Mouse (Mus musculus) cerebellum, adult 2 months (tissue): ENCODE measurements around the gene Mmgt2. TPM values are rescaled to one million over a fixed set of nuclear protein-coding genes. Genes with fewer than 3 reads are reported as not detected.

Experiments
- DNase-seq, 2 experiments: peaks; one replicate each; pipeline ENCODE4 v3.0.0; 2021
- H3K27ac ChIP-seq: fragments of 200-500 bp; 2 replicates; pipeline ENCODE4 v1.5.1; 2012; ENCODE audit warnings: low read length, control low read depth, inconsistent platforms; ENCODE audit not compliant: insufficient read depth
- H3K27me3 ChIP-seq: fragments of 200-500 bp; 2 replicates; pipeline ENCODE4 v1.6.1; 2012; ENCODE audit warnings: inconsistent platforms, mild to moderate bottlenecking, low read length, moderate library complexity; ENCODE audit not compliant: control insufficient read depth, insufficient read depth
- H3K4me1 ChIP-seq: fragments of 200-500 bp; 2 replicates; pipeline ENCODE4 v1.6.1; 2011; ENCODE audit warnings: low read length; ENCODE audit not compliant: control insufficient read depth, insufficient read depth
- H3K4me3 ChIP-seq: fragments of 200-500 bp; replicated peaks from 2 replicates; pipeline ENCODE3; 2011; ENCODE audit warnings: mild to moderate bottlenecking, low read depth, low read length, control low read depth; ENCODE audit not compliant: insufficient read depth
- CTCF ChIP-seq: fragments of 200-500 bp; IDR thresholded peaks from 2 replicates; pipeline ENCODE4 v1.5.1; 2011; ENCODE audit warnings: low read depth, mild to moderate bottlenecking, control low read depth, low read length, moderate library complexity, borderline replicate concordance; ENCODE audit not compliant: insufficient read depth
- POLR2A ChIP-seq: fragments of 200-500 bp; IDR thresholded peaks from 2 replicates; pipeline ENCODE4 v1.6.1; 2011; ENCODE audit warnings: low read length, control low read depth, borderline replicate concordance; ENCODE audit not compliant: insufficient read depth
- WGBS: fragments of 180-500 bp; shearing (Covaris S2); methylation state at CpG from one replicate; pipeline ENCODE4 v1.1.7; 2018; 5-methylcytosine and 5-hydroxymethylcytosine counted together
- polyA plus RNA-seq: library from polyadenylated mRNA; depleted of rRNA; stranded (reverse); fragments of >200 nt; gene quantifications from 2 replicates; pipeline ENCODE4 v1.2.3, GENCODE M21; 2012

Mmgt2 gene
- polyA plus RNA-seq, 1 experiment, result 28.0 TPM

DNA sequence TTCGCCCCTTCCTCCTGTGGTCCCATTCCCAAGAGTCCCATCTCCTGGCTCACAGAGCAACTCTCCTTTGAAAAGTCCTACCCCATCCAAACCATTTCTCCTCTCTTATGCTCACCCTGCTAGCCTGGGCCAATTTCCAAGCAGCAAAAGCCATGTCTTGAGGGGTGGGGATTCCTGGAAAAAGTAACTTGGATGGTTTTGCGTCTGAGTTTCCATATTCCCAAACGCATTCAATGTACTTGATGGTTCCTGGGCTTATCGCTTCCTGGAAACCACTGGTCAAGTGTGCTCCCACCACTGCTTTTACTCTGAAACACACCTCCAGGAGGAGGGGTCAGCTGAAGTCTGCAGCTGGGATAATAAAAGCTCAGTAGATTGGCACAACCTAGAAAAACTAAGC, 10.1 kb upstream of the Mmgt2 start:
- no peak for DNase-seq
- no peak for TF ChIP-seq CTCF
- TF ChIP-seq POLR2A, result no peak
- H3K4me3 ChIP-seq, result no peak overlapping the region
- no peaks in the 10 kb centered on the region for H3K27me3 ChIP-seq
- no peak overlapping the region for H3K27ac ChIP-seq
- WGBS, result 92% methylated on average over 4 of the region's 4 CpGs
- peaks cover 5% of the 10 kb centered on the region for H3K4me1 ChIP-seq

DNA sequence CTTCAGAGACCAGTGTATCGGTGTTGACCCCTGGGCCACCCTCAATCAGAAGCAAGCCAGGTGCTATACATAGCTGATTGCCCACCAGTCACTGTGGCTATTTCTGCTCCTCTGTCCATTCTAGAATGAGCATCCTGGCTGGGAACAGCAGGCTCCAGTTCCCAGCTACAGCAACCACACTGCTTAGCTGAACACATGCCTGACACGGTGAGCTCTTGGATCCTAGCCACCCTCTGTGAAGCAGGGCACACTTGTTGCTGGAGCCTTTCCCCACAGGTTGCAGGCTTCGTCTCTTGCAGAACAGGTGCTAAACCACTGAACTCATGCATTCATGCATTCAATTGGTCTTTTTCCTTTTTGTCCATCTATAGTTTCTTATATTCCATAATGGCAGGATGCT, 8.1 kb upstream of the Mmgt2 start:
- H3K4me1 ChIP-seq, result peaks cover 9% of the 10 kb centered on the region

DNA sequence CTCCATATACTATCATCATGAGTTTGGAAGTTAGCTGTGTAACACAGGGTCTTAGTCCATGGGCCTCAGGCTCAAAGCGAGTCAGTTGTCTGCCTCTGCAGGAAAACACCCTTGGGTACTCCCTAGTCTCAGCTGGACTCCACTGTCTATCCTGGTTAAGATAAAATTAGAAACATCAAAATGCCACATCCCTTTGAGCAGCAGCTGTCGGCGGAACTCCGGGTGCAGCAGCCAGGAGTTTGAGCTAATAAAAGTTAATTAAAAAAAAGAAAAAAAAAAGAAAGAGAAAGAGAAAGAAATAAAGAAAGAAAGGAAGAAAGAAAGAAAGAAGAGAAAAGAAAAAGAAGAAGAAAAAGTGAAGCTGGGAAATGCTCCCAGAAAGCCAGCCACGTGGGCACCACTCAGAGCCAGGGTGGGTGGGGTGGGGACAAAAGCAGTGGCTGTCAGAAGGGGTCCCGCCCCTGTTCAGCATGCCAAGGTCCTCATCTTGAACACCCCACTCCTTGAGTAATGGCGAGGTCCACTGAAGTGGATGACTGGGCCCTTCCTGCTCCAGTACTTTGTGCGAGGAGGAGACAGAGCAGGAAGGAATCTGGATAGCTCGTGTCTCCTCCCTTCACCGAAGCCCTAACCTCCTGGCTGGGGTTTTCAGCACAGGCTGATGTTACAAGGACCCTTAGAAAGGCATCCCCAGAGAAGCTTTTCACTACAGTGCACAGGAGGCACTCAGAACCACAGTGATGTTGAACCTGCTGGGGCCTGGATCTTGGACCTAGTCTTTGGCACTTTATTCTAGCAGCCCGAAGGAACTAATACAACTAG, 6.2 kb upstream of the Mmgt2 start:
- 56% methylated on average over 11 of the region's 11 CpGs for WGBS

More for the DNA sequence above, 8.1 kb upstream of the Mmgt2 start:
- no peak overlapping the region for H3K27ac ChIP-seq
- no peak overlapping the region for H3K4me3 ChIP-seq
- DNase-seq, result no peak
- WGBS, result 32% methylated on average over 3 of the region's 3 CpGs
- H3K27me3 ChIP-seq, result no peaks in the 10 kb centered on the region
- no peak for TF ChIP-seq POLR2A

DNA sequence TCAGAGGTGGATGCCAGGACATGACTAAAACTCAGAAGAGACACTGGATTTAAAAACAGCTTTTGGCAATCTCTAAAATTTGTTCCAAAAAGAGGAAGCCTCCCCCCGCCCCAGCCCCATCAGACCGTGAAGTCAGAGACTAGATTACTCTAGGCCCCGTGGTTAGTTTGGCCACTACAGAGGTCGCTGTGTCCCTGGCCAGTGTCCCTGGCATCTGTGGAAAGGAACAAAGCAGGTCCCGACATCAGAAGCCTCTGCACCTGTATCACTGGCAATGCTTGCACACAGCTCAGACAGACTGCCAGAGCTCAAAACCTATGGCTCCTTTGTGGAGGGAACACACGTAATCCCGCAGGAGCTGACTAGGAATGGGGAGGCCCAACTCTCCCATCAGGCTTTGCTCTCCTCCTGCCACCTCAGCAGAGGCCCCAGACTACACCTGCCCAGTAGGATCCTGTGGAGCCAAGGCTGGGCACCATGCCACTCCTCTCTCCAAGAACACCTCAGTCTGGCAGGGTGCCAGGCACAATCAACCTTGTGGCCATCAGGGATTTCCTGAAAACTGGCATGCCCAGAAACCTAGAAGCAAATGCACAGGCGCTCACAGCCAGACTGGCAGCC, 5.3 kb upstream of the Mmgt2 start:
- Histone ChIP-seq H3K4me1 (peaks cover 9% of the 10 kb centered on the region), H3K4me3 (no peak overlapping the region), H3K27me3 (no peaks in the 10 kb centered on the region), H3K27ac (no peak overlapping the region)
- DNase-seq, result peak; percentile 84 to 86
- WGBS, result 12% methylated on average over 8 of the region's 8 CpGs
- no peak for TF ChIP-seq CTCF
- TF ChIP-seq POLR2A, result no peak

More for the DNA sequence above, 6.2 kb upstream of the Mmgt2 start:
- DNase-seq, result no peak
- Histone ChIP-seq H3K27ac (no peak overlapping the region), H3K27me3 (no peaks in the 10 kb centered on the region), H3K4me1 (peaks cover 9% of the 10 kb centered on the region), H3K4me3 (no peak overlapping the region)
- TF ChIP-seq CTCF (no peak), POLR2A (no peak)

DNA sequence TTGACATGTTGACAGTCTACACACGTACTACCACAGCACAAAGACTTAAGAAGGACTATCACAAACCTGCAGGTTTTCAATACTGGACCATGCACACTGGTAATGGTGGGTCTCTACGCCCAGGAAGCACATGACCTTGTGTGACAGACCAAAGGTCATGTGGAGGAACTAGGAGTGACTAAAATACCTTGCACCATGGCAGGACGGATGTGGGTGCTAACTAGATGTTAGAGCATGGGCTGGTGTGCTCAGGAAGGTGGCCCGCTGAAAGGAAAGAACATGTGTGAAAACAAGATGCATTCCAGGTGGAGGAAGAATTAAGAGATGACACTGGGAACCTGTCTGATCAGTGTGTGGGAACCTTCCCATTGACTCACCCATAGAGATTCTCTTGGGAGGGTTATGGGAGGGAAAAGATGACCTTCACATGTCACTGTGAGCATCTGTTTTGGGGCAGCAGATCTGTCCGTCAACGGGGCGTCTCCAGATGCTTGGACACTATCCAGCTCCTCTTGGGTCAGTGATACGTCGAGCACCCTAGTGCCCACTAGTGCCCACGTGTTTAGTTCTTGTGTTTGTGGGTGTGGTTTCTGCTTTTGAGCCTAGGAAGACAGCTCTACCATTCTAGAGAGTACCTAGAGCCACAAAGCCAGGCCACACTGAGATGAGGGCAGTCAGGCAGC, 4.6 kb upstream of the Mmgt2 start:
- no peak for DNase-seq
- TF ChIP-seq CTCF (no peak), POLR2A (no peak)
- Histone ChIP-seq H3K27ac (no peak overlapping the region), H3K4me1 (peaks cover 9% of the 10 kb centered on the region), H3K4me3 (no peak overlapping the region), H3K27me3 (no peaks in the 10 kb centered on the region)
- WGBS, result 58% methylated on average over 10 of the region's 10 CpGs

DNA sequence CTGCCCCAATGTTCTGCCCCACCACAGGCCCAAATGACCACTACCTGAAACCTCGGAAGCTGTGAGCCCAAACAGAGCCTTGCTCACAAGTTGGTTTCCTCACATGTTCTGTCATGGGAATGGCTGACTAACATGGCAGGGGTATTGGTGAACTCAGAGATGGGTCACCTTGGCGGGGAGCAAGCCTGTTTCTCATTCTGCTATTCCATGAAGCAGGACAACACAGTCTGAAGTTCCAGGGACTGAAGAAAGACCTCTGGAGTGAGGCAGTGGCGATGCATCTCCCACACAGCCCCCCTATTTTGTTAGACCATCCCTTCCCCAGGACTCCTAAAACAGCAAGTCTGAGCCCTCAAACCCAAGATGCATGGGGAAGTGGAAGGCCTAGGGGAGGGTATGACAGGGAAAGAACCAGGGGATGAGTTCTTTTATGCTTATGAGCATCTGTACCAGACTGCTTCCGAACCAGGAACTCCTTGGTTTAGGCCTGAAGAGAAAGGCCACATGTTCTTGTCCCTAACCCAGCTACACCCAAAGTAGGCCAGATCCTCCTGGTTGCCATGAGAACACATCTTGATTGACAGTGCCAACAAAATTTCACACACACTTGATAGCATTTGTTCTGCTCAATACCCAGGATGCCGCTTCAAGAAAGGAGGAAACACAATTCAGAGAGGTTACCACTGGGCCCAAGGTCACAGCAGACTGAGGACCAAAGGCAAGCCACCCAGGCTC, 3.7 kb upstream of the Mmgt2 start:
- no peak for TF ChIP-seq POLR2A
- no peak for TF ChIP-seq CTCF
- WGBS, result 96% methylated on average over 5 of the region's 5 CpGs
- DNase-seq, result no peak
- Histone ChIP-seq H3K27me3 (no peaks in the 10 kb centered on the region), H3K4me1 (peaks cover 9% of the 10 kb centered on the region), H3K27ac (no peak overlapping the region), H3K4me3 (no peak overlapping the region)

DNA sequence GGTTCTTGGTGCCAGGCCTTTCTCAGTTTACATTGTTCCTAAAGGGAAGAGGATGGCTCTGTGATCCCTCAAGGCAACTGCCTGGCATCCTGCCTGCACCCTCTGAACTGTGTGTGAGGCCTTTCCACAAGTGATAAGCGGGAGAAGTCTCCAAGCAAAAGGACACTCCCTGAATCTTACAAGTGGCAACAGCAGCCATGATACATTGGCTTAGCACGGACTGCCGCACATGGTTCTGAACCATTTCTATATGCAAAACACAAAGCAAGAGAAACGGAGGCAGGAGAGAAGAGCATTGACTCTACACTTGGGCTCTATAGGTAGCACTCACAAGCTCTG, 3.2 kb upstream of the Mmgt2 start:
- WGBS, result 90% methylated on average over 4 of the region's 4 CpGs
- no peaks in the 10 kb centered on the region for H3K27me3 ChIP-seq
- H3K27ac ChIP-seq, result no peak overlapping the region
- H3K4me1 ChIP-seq, result peaks cover 9% of the 10 kb centered on the region
- no peak overlapping the region for H3K4me3 ChIP-seq
- no peak for DNase-seq
- TF ChIP-seq POLR2A (no peak), CTCF (no peak)
